Mouse (Mus musculus) splenic B cell, adult 2 months (primary cell): ENCODE results near the gene Rnase1.
"Not testable (repeated sequence)": the region's sequence is repeated elsewhere in the genome, so short reads cannot be mapped to it uniquely, and the experiment has no call there.

Source experiments
- DNase-seq: peaks from one replicate; pipeline ENCODE4 v3.0.0-alpha.2; 2011; ENCODE audit warnings: low read depth, low spot score
- H3K27me3 ChIP-seq: 2 replicates; pipeline ENCODE4 v1.6.1; 2012; ENCODE audit warnings: mild to moderate bottlenecking, low read length, moderate library complexity, mixed read lengths; ENCODE audit not compliant: control insufficient read depth, poor library complexity, insufficient read depth, severe bottlenecking
- H3K36me3 ChIP-seq: 2 replicates; pipeline ENCODE4 v1.6.1; 2012; ENCODE audit warnings: mild to moderate bottlenecking, low read length, moderate library complexity, mixed read lengths; ENCODE audit not compliant: control insufficient read depth, poor library complexity, insufficient read depth, severe bottlenecking

The Rnase1 gene

GRCm38 (mm10) chr14:51127648-51128258 is 18.8 kb downstream of the Rnase1 start:
- Histone ChIP-seq H3K27me3 (no peaks in the 10 kb centered on the region), H3K36me3 (peaks cover 6% of the 10 kb centered on the region)
- peak; percentile 47 for DNase-seq

- Histone ChIP-seq H3K27me3 (no peaks in the 10 kb centered on the region), H3K36me3 (no peaks in the 10 kb centered on the region)
- no peak for DNase-seq
Measured at GRCm38 (mm10) chr14:51125684-51126083, 20.9 kb downstream of the Rnase1 start.

- Histone ChIP-seq H3K27me3 (no peaks in the 10 kb centered on the region), H3K36me3 (no peaks in the 10 kb centered on the region)
- DNase-seq: no peak
Measured at GRCm38 (mm10) chr14:51113916-51114560, 32.5 kb downstream of the Rnase1 start, which contains the start of gene Eddm3b. TSS of gene Eddm3b (plus strand) at chr14:51114426.

DNA sequence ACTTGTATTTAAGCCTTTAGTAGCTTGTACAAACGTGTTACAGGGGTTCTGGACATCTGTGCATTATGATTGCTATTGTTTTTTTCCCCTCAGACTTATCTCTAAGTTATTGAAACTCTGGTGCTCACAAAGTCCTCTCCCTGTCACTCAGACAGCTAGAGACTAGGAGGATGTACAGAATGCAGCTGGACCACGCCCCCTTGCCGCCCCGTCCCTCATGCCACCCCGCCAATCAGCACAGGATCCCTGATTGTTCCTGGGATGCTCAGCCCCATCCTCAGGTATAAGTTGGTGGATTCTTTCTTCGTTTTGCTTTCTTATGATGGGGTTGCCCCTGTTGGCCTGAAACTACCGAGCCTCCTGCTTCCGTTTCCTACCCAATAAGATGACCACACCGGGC is 33.1 kb downstream of the Rnase1 start:
- no peaks in the 10 kb centered on the region for H3K27me3 ChIP-seq
- DNase-seq: no peak
- no peaks in the 10 kb centered on the region for H3K36me3 ChIP-seq

- no peak for DNase-seq
- Histone ChIP-seq H3K27me3 (no peaks in the 10 kb centered on the region), H3K36me3 (no peaks in the 10 kb centered on the region)
Measured at GRCm38 (mm10) chr14:51111966-51112365, 34.6 kb downstream of the Rnase1 start.

- DNase-seq: no peak
- Histone ChIP-seq H3K27me3 (no peaks in the 10 kb centered on the region), H3K36me3 (no peaks in the 10 kb centered on the region)
Measured at GRCm38 (mm10) chr14:51106449-51106967, 40.1 kb downstream of the Rnase1 start.

DNA sequence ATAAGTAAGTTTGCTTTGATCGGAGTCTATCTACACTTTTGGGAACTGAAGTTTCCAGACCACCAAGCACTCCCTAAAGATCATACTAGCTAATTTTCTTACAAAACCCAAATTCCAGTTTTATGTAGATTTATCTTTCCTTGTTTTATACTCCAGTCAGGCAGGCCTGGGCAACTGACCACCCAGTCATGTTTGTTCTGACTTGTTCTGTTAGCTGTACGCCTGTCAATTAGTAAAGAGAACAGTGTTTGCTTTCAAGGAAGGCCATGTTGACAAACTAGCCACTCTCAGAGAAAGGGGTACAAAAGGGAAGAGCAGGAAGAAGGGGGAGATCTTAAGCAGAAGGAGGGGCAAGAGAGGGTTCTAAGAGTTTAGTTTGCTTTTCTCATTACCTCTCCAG is 42.2 kb downstream of the Rnase1 start:
- no peak for DNase-seq
- Histone ChIP-seq H3K36me3 (no peaks in the 10 kb centered on the region), H3K27me3 (no peaks in the 10 kb centered on the region)

- peak; percentile 87 for DNase-seq
- no peaks in the 10 kb centered on the region for H3K27me3 ChIP-seq
- no peaks in the 10 kb centered on the region for H3K36me3 ChIP-seq
Measured at GRCm38 (mm10) chr14:51103217-51103616, 43.4 kb downstream of the Rnase1 start.

DNA sequence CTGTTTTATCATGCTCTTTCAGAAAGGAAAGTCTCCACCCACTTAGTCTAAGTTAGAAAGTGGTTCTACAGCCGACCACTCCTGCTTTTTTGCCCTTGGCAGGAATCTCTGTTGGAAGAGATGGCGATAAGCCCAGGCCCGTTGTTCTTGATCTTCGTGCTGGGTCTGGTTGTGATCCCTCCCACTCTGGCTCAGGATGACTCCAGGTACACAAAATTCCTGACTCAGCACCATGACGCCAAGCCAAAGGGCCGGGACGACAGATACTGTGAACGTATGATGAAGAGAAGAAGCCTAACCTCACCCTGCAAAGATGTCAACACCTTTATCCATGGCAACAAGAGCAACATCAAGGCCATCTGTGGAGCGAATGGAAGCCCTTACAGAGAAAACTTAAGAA is 45.3 kb downstream of the Rnase1 start:
- Histone ChIP-seq H3K36me3 (no peaks in the 10 kb centered on the region), H3K27me3 (no peaks in the 10 kb centered on the region)
- DNase-seq: no peak

DNA sequence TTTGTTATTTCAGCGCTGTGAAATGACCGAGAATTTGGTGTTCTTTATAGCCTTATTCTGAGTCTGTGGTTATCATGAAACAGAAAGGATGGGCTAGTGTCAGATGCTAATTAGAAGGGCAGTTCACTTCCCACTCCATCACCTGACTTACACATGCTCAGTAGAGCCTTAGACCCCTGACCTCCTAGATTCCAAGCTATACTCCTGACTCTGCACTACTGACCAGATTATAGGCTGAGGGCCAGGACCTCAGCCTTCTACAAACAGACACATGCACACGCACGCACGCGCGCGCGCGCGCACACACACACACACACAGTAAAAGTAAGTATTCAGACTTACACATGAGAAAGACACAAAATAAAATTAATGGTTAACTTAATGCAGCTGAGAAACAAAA is 47.7 kb downstream of the Rnase1 start:
- Histone ChIP-seq H3K27me3 (no peaks in the 10 kb centered on the region), H3K36me3 (no peaks in the 10 kb centered on the region)
- DNase-seq: no peak

DNA sequence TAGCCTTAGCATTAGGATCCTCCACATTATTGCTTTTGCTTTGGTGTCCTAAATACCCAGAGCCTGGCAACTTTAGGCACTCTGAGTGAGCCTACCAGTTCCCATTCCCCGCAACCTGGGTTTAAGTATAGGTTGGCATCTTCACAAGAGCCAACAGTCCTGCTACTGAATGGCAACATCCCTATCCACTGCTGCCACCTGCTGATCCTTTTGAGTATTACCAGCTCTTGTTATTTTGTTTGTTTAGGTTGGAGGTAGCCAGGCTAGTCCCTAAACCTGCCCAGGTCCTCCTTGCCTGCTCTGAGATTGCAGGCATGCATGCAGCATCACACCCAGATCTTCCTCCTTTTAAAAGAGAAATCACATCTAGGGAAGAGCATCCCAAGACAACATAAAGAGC is 48.3 kb downstream of the Rnase1 start:
- H3K36me3 ChIP-seq, H3K27me3 ChIP-seq: not testable (repeated sequence)
- DNase-seq: peak; percentile 70

DNA sequence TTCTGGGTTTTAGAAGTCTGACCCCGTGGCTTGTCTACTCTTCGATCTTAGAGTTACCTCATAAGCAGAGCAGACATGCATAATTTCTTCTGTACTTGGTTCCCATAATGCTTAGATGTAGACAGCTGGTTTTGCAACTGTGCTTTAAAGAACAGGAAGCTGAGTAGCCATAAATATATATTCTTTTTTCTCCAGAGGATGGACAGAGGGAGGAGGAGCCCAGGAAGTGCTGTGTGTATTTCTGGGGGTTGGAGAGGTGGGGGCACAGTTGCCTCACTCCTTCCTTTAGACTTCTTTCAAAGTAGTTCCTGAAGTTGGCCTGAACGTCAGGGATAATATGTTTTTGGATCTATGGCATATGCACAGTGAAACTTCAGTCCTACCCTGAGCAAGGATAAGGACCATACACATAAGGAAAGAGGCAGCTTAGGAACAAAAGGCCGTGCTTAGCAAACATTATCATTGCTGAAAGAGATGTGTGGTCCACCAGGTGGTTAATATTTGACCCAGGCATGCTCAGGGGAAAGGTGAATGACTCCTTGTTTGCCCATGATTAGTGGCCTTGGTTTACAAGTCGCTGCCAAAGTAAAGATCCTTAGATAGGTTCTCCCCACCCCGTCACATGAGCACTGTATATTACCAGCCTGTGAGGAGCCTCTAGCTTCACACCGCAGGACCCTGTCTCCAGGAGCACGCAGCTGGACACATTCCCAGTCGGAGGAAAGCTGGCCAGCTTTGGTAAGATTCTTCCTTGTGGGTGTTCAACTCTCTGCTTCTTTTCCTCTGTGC is 50.7 kb downstream of the Rnase1 start:
- Histone ChIP-seq H3K36me3 (no peaks in the 10 kb centered on the region), H3K27me3 (no peaks in the 10 kb centered on the region)
- no peak for DNase-seq
